ENCODE assay signal across 16 mouse cellular contexts in the genomic region with DNA sequence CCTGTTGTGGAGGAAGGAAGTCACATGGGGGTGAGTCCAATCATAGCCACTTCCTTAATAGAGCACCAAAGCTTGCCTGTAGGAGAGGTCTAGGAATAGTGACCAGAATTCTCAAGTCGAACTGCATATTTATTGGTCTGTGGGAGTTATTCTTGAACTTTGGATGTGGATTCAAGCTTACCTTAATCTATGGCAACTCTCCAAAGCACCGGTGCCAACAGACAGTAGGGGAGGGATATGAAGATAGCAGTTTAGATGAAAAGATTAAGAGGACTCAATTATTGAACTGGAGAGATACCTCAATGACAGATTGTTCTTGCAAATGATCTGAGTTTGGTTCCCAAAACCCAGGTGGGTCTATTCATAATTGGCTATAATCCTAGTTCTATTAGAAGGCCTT.
A peak's percentile ranks its signal among the peaks of the same experiment; 100 is the strongest.
DNase-seq lines count a peak whose midpoint lies in the region.
"Had no signal": no experiment of that assay in that cellular context is flagged by ENCODE, and none has a peak within 500 bp of the region (broad histone marks: within the 10 kb centered on the region; RNA-seq: fewer than 3 reads in every experiment).

No protein-coding gene starts in this region.

- intact Hi-C loops in left cerebral cortex, postnatal 4 days (cut with DNase I): no loop called here
- intact Hi-C loops in left cerebral cortex, postnatal 14 days (cut with DNase I): no loop called here

- DNase-seq in cerebellum, postnatal 10 days: peak; percentile 55 to 65
- no peak for DNase-seq in cerebellum, adult 9-11 months
- DNase-seq in cerebellum, postnatal 14 days: peak; percentile 42 to 54
- DNase-seq in cerebellum, adult 18-20 months: no peak
- DNase-seq in left cerebral cortex, postnatal 4 days: peak; percentile 3
- DNase-seq in left cerebral cortex, postnatal 14 days (ENCODE audit: low spot score in 2 of 2): no peak
- DNase-seq: adrenal gland, adult 2 months; adrenal gland, adult 8-10 months; adrenal gland, postnatal 10 days; adrenal gland, postnatal 14 days; adrenal gland, postnatal 25 days; adrenal gland, postnatal 36 days; B cell, adult 2 months; cerebellum, adult 11 months; cerebellum, adult 11-12 months; cerebellum, adult 2 months had no signal

Comparison
In these comparisons a context has a peak if more than half of its experiments do, and no peak if none do; other contexts are left out.
1. DNase-seq: peak in cerebellum, postnatal 10 days (2 of 2), cerebellum, postnatal 14 days (2 of 2) and left cerebral cortex, postnatal 4 days (single experiment); none in cerebellum, adult 9-11 months (single experiment), cerebellum, adult 18-20 months (0 of 2) and left cerebral cortex, postnatal 14 days (0 of 2).